Mouse (Mus musculus): ENCODE measurements around the gene Gm17304. TPM values are rescaled to one million over a fixed set of nuclear protein-coding genes. Genes with fewer than 3 reads are reported as not detected.

Gm17304 gene
- polyA plus RNA-seq, 1 experiment = not detected

DNA sequence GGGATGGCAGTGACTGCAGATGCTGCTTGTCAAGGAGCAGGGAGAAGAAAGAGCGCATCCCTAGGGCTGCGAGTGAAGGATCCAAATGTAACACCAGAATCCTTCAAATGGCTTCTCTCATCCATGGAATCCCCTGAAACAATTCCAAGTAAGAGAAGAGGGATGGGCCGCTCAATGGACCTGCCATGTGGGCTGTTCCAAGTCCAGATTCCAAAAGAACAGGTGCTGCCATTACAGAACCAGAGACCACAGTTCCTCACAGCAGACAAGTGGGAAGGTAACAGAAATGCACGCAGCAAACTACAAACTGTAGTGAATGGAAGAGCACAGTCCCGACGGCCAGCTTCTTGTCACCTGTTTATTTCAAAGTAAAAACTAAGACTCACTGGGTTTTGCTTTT lies 11.5 kb downstream of the Gm17304 start:
- Histone ChIP-seq H3K4me1 (ENCODE audit: control insufficient read depth, insufficient read depth, low read length) (peaks cover 3% of the 10 kb centered on the region; the same call in 1 of the 2 replicates), H3K27me3 (replicated peaks; ENCODE audit: control insufficient read depth, insufficient read depth, low read length) (no peaks in the 10 kb centered on the region), H3K27ac (ENCODE audit: insufficient read depth, low read depth, low read length) (no peak overlapping the region), H3K4me3 (ENCODE audit: insufficient read depth, low read depth, low read length) (no peak overlapping the region), H3K36me3 (ENCODE audit: control insufficient read depth, insufficient read depth, low read length) (peaks cover 3% of the 10 kb centered on the region; the same call in 1 of the 2 replicates)
- TF ChIP-seq CTCF (conservative IDR thresholded peaks at IDR 0.05; ENCODE audit: insufficient read depth, insufficient read length, low read depth, low read length) = no peak
- no peak for TF ChIP-seq POLR2A (IDR thresholded peaks at IDR 0.05; ENCODE audit: low read depth, low read length)
- peak; percentile 56 for DNase-seq
- 65% methylated on average over 6 of the region's 6 CpGs for WGBS

DNA sequence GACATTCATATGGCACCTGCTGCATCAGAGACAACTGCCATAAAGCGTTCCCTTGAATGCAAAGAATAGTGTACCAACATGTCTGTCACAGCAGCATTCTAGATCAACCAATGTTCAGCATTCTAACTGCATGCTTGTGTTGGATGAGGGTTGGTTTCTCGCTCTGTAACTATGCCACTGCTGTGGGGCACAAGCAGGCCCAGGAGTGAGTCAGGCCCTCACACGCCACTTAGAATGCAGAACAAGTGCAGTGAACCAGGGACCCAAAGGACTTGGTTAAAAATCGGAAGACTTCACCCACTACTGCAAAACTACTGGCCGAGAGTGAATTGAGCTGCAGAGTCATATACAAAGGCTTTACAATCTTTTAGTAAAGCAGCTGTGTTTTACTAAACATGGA lies 13.3 kb downstream of the Gm17304 start:
- 87% methylated on average over 5 of the region's 5 CpGs for WGBS
- Histone ChIP-seq H3K4me1 (ENCODE audit: control insufficient read depth, insufficient read depth, low read length) (peaks cover 3% of the 10 kb centered on the region; the same call in 1 of the 2 replicates), H3K27me3 (replicated peaks; ENCODE audit: control insufficient read depth, insufficient read depth, low read length) (no peaks in the 10 kb centered on the region), H3K4me3 (ENCODE audit: insufficient read depth, low read depth, low read length) (no peak overlapping the region), H3K36me3 (ENCODE audit: control insufficient read depth, insufficient read depth, low read length) (peaks cover 3% of the 10 kb centered on the region; the same call in 1 of the 2 replicates), H3K27ac (ENCODE audit: insufficient read depth, low read depth, low read length) (no peak overlapping the region)
- no peak for TF ChIP-seq CTCF (conservative IDR thresholded peaks at IDR 0.05; ENCODE audit: insufficient read depth, insufficient read length, low read depth, low read length)
- TF ChIP-seq POLR2A (IDR thresholded peaks at IDR 0.05; ENCODE audit: low read depth, low read length) = no peak
- DNase-seq = no peak

DNA sequence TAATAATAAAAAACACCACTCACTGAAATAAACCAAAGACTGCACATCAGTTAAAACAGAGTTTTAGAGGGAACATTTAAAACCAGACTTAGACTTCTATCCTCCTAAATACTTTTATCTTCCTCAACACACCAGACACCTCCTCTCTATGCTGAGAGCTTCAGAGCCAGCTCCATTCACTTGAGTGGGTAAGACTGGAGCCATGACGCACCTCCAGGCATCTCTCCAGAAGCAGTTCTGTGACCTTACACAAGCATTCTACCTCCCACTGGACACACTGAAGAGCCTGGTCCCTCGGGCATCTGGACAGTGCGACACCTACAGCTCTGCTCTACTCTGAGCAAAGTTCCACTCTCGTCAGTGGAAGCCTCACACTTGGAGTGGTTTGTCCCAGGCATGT lies 14.4 kb downstream of the Gm17304 start:
- H3K27ac ChIP-seq (ENCODE audit: insufficient read depth, low read depth, low read length) = no peak overlapping the region
- H3K36me3 ChIP-seq (ENCODE audit: control insufficient read depth, insufficient read depth, low read length) = peaks cover 1% of the 10 kb centered on the region; the same call in 1 of the 2 replicates
- H3K27me3 ChIP-seq (replicated peaks; ENCODE audit: control insufficient read depth, insufficient read depth, low read length) = no peaks in the 10 kb centered on the region
- no peak overlapping the region for H3K4me3 ChIP-seq (ENCODE audit: insufficient read depth, low read depth, low read length)
- no peak for DNase-seq
- H3K4me1 ChIP-seq (ENCODE audit: control insufficient read depth, insufficient read depth, low read length) = peaks cover 6% of the 10 kb centered on the region; the same call in 1 of the 2 replicates
- TF ChIP-seq POLR2A (IDR thresholded peaks at IDR 0.05; ENCODE audit: low read depth, low read length) (no peak), CTCF (conservative IDR thresholded peaks at IDR 0.05; ENCODE audit: insufficient read depth, insufficient read length, low read depth, low read length) (no peak)
- WGBS = 83% methylated on average over 4 of the region's 4 CpGs

DNA sequence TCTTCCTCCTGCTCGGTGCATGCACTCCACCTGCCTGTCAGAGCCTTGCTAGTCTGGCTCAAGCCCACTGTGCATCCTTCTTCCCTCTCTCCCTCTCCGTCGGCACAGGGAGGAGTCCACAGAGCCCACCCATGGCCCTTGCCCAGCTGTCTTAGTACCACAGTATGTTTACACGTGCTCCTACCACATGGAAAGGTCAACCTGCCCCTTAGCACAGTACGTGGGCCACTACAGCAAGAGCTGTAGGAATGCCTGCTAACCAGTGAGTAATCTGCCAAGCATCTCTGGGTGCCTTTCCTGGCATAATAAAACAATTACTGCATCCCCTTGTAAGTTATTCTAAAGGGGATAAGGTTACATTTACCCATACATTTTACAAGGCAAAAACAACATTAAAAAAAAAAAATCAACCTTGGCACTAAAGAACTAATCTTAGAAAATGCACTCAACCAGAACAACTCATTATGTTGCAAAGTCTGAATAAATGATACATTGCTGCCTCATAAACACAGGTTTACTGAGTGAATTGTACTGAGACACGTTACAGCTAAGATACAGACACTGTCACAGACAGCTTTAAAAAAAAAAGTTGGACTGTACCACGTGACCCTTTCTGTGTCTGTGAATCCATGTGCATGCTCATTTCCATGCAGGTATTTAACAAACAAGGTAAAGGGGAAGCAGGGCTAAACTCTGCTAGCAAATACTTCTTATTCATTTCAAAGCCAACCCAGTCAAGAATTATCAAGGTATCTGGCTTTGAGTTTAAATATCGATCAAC lies 19.7 kb downstream of the Gm17304 start:
- TF ChIP-seq POLR2A (IDR thresholded peaks at IDR 0.05; ENCODE audit: low read depth, low read length) = no peak
- no peak for TF ChIP-seq CTCF (conservative IDR thresholded peaks at IDR 0.05; ENCODE audit: insufficient read depth, insufficient read length, low read depth, low read length)

DNA sequence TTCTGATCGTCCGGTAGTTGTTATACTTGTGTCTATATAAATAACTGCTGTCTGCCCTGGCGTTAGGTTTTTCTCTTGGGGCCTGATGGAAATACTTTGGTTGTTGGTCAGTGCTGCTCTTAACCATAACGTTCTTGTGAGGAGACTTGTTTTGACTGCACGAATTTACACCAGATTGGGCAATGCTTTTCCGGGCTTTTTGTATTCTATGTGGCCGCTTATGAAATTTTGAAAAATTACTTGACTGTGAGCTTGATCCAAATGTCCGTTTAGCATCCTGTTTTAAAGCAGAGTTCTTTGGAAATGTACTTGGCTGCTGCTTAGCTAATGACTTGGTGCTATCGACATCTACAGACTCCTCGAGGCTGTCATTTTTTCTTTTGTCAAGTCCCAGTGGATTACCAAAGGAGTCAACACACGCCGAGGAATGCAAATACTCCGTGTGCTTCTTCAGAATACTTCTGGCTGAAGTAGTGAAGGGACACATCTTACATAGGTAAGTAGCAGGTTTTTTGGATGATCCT lies 27.6 kb downstream of the Gm17304 start:
- H3K4me3 ChIP-seq (ENCODE audit: insufficient read depth, low read depth, low read length) = no peak overlapping the region
- H3K27ac ChIP-seq (ENCODE audit: insufficient read depth, low read depth, low read length) = no peak overlapping the region
- 91% methylated on average over 13 of the region's 13 CpGs for WGBS
- no peaks in the 10 kb centered on the region; the same call in 1 of the 2 replicates for H3K4me1 ChIP-seq (ENCODE audit: control insufficient read depth, insufficient read depth, low read length)
- H3K36me3 ChIP-seq (ENCODE audit: control insufficient read depth, insufficient read depth, low read length) = peaks cover 4% of the 10 kb centered on the region
- no peak for DNase-seq
- TF ChIP-seq POLR2A (IDR thresholded peaks at IDR 0.05; ENCODE audit: low read depth, low read length) (no peak), CTCF (conservative IDR thresholded peaks at IDR 0.05; ENCODE audit: insufficient read depth, insufficient read length, low read depth, low read length) (no peak)
- H3K27me3 ChIP-seq (replicated peaks; ENCODE audit: control insufficient read depth, insufficient read depth, low read length) = no peaks in the 10 kb centered on the region

More for the DNA sequence above, 19.7 kb downstream of the Gm17304 start:
- Histone ChIP-seq H3K4me1 (ENCODE audit: control insufficient read depth, insufficient read depth, low read length) (peaks cover 7% of the 10 kb centered on the region; the same call in 1 of the 2 replicates), H3K36me3 (ENCODE audit: control insufficient read depth, insufficient read depth, low read length) (no peaks in the 10 kb centered on the region), H3K4me3 (ENCODE audit: insufficient read depth, low read depth, low read length) (no peak overlapping the region), H3K27me3 (replicated peaks; ENCODE audit: control insufficient read depth, insufficient read depth, low read length) (no peaks in the 10 kb centered on the region), H3K27ac (ENCODE audit: insufficient read depth, low read depth, low read length) (no peak overlapping the region)
- 39% methylated on average over 8 of the region's 8 CpGs for WGBS
- DNase-seq = no peak

DNA sequence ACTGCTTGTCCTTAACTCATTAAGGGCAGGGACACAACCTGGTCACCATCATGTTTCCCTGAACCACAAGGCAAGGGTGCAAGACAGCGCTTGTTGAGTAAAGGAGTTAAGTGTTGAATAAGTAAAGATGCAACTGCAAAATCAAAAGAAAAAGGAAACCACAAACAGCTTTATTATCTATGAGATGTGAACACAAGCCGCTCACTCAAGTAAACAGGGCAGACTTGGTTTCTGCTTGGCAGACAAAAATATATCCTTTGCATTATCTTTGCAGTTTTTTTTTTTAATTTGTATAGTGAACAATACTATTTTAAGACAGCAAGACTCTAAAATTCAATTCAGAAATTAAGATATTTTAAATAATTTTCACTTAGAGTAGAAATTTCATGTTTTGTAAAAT lies 30.7 kb downstream of the Gm17304 start:
- Histone ChIP-seq H3K27me3 (replicated peaks; ENCODE audit: control insufficient read depth, insufficient read depth, low read length) (no peaks in the 10 kb centered on the region), H3K4me3 (ENCODE audit: insufficient read depth, low read depth, low read length) (no peak overlapping the region), H3K27ac (ENCODE audit: insufficient read depth, low read depth, low read length) (no peak overlapping the region), H3K36me3 (ENCODE audit: control insufficient read depth, insufficient read depth, low read length) (peaks cover 4% of the 10 kb centered on the region), H3K4me1 (ENCODE audit: control insufficient read depth, insufficient read depth, low read length) (no peaks in the 10 kb centered on the region)
- TF ChIP-seq CTCF (conservative IDR thresholded peaks at IDR 0.05; ENCODE audit: insufficient read depth, insufficient read length, low read depth, low read length) = no peak
- TF ChIP-seq POLR2A (IDR thresholded peaks at IDR 0.05; ENCODE audit: low read depth, low read length) = no peak
- DNase-seq = no peak
- 96% methylated on average over 2 of the region's 2 CpGs for WGBS

DNA sequence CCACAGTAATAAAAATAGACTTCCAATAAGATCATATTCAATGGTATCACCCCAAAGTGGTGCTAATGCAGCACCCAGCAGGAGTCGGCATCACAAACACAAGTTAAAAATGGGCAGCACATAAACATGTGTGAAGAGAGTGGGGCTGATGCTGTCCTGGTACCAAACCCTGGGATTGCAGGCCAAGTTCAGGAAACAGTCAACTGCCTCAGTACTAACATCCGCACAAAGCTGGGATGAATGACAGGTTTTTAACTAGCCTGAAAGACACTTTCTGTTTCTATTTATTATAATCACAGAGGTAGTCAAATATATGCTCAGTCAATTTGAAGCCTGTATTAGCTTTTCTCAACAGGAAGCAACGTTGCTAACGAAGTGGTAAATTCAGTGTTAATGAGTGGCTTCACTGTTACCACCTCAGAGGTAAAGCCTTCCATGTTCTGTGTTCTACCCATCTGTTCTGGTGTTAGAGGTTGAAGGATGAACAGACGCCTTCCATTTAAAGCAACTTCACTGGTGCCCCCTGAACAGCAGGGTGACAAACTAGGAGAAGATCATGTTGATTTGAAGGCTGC lies 31.4 kb downstream of the Gm17304 start:
- WGBS = 77% methylated on average over 5 of the region's 5 CpGs
- H3K4me3 ChIP-seq (ENCODE audit: insufficient read depth, low read depth, low read length) = no peak overlapping the region
- TF ChIP-seq CTCF (conservative IDR thresholded peaks at IDR 0.05; ENCODE audit: insufficient read depth, insufficient read length, low read depth, low read length) (no peak), POLR2A (IDR thresholded peaks at IDR 0.05; ENCODE audit: low read depth, low read length) (no peak)

More for the DNA sequence above, 31.4 kb downstream of the Gm17304 start:
- no peak for DNase-seq
- Histone ChIP-seq H3K4me1 (ENCODE audit: control insufficient read depth, insufficient read depth, low read length) (no peaks in the 10 kb centered on the region), H3K36me3 (ENCODE audit: control insufficient read depth, insufficient read depth, low read length) (peaks cover 4% of the 10 kb centered on the region), H3K27me3 (replicated peaks; ENCODE audit: control insufficient read depth, insufficient read depth, low read length) (no peaks in the 10 kb centered on the region), H3K27ac (ENCODE audit: insufficient read depth, low read depth, low read length) (no peak overlapping the region)

Data from kidney, adult 2 months (tissue).